ENCODE assay signal across 8 mouse cellular contexts in the genomic region with DNA sequence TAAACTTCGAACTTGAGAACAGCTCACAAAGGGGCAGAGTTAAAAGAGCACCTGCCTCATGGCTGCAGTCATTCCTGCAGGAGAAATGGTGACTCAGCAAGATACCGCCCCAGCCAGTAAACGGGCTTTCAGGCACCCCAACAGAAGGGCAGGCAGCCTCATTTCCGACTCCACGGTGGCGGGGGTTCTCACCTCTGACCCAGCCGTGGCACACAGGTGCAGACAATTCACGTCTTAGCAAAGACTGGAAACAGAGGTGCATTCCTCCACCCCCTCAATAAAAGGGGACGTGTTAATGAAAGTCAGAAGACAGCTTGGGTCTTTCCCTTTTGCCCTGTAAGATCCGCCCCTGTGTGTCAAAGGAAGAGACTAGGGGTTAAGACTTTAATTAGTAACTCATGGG.
DNase-seq lines count a peak whose midpoint lies in the region; ATAC-seq lines count a peak whose summit lies in the region.

No protein-coding gene starts in this region.

- H3K4me2 ChIP-seq in lung, embryonic 15.5 days: 0 out of 2 replicates have a peak overlapping the region, but pooled peaks have one; percentile 28
- peak overlapping the region; percentile 39 for H3K4me2 ChIP-seq in embryonic facial prominence, embryonic 13.5 days

- no peak overlapping the region for H3K4me3 ChIP-seq in lung, embryonic 15.5 days
- H3K4me3 ChIP-seq in embryonic facial prominence, embryonic 13.5 days: no peak overlapping the region

- H3K9me3 ChIP-seq in lung, embryonic 15.5 days: no peaks in the 10 kb centered on the region
- H3K9me3 ChIP-seq in embryonic facial prominence, embryonic 13.5 days: no peaks in the 10 kb centered on the region

- DNase-seq in lung, postnatal 4 days: no peak
- peak; percentile 61 to 77 for DNase-seq in kidney, adult 8-10 months
- DNase-seq in naive thymus-derived CD4-positive, alpha-beta T cell, adult 2 months (ENCODE audit: low read depth): peak; percentile 15
- no peak for DNase-seq in layer of hippocampus, adult 9-11 months
- no peak for DNase-seq in right cerebral cortex, adult 2 months (ENCODE audit: low spot score in 2 of 2)
- no peak for DNase-seq in cerebellum, adult 11-12 months

- no peak for ATAC-seq in lung, embryonic 15.5 days (ENCODE audit: borderline replicate concordance, extremely low read depth, low FRiP score, low TSS enrichment)
- no peak for ATAC-seq in embryonic facial prominence, embryonic 13.5 days (ENCODE audit: insufficient number of reproducible peaks, insufficient read depth, low FRiP score, low TSS enrichment, low read depth)

- H3K9ac ChIP-seq in lung, embryonic 15.5 days: no peak overlapping the region
- H3K9ac ChIP-seq in embryonic facial prominence, embryonic 13.5 days: no peak overlapping the region

- H3K4me1 ChIP-seq in lung, embryonic 15.5 days: peaks cover 32% of the 10 kb centered on the region
- peaks cover 56% of the 10 kb centered on the region for H3K4me1 ChIP-seq in embryonic facial prominence, embryonic 13.5 days

- H3K36me3 ChIP-seq in lung, embryonic 15.5 days: peaks cover 12% of the 10 kb centered on the region
- peaks cover 18% of the 10 kb centered on the region for H3K36me3 ChIP-seq in embryonic facial prominence, embryonic 13.5 days

- no peaks in the 10 kb centered on the region for H3K27me3 ChIP-seq in lung, embryonic 15.5 days
- H3K27me3 ChIP-seq in embryonic facial prominence, embryonic 13.5 days: no peaks in the 10 kb centered on the region

- 13% methylated on average over 10 of the region's 10 CpGs for WGBS in lung, embryonic 15.5 days
- WGBS in embryonic facial prominence, embryonic 13.5 days: 5% methylated on average over 10 of the region's 10 CpGs

- no peak overlapping the region for H3K27ac ChIP-seq in lung, embryonic 15.5 days
- H3K27ac ChIP-seq in embryonic facial prominence, embryonic 13.5 days: no peak overlapping the region

Comparison
In these comparisons a context has a peak if more than half of its experiments do, and no peak if none do; other contexts are left out.
1. DNase-seq: peak in kidney, adult 8-10 months (2 of 2) and naive thymus-derived CD4-positive, alpha-beta T cell, adult 2 months (single experiment); none in lung, postnatal 4 days (0 of 2), layer of hippocampus, adult 9-11 months (single experiment), right cerebral cortex, adult 2 months (0 of 2) and cerebellum, adult 11-12 months (single experiment).